Mouse (Mus musculus) neural tube, embryonic 13.5 days (tissue): Measurements from ENCODE around the gene Tmbim1. TPM values are rescaled to one million over a fixed set of nuclear protein-coding genes. Genes with fewer than 3 reads are reported as not detected.

Experiments
- ATAC-seq: fragments of 200-750 bp; cut with Nextera tagmentation; 2 replicates; pipeline ENCODE4 v1.8.0; 2017; ENCODE audit warnings: low read depth, mild to moderate bottlenecking, moderate TSS enrichment, moderate library complexity
- H3K27ac ChIP-seq: fragments of 300-500 bp; sonication (generic); replicated peaks from 2 replicates; pipeline ENCODE4 v1.5.1; 2015; ENCODE audit warnings: moderate library complexity, mild to moderate bottlenecking, inconsistent platforms
- H3K27me3 ChIP-seq: fragments of 300-500 bp; sonication (generic); 2 replicates; pipeline ENCODE4 v1.6.1; 2015; ENCODE audit warnings: mild to moderate bottlenecking, inconsistent platforms
- H3K36me3 ChIP-seq: fragments of 300-500 bp; sonication (generic); 2 replicates; pipeline ENCODE4 v1.6.1; 2015; ENCODE audit warnings: mild to moderate bottlenecking, inconsistent platforms
- H3K4me1 ChIP-seq: fragments of 300-500 bp; sonication (generic); replicated peaks from 2 replicates; pipeline ENCODE4 v1.6.1; 2015; ENCODE audit warnings: inconsistent platforms
- H3K4me2 ChIP-seq: fragments of 300-500 bp; sonication (generic); 2 replicates; pipeline ENCODE4 v1.6.1; 2015; ENCODE audit warnings: inconsistent platforms, mild to moderate bottlenecking, moderate library complexity
- H3K4me3 ChIP-seq: fragments of 300-500 bp; sonication (generic); 2 replicates; pipeline ENCODE4 v1.5.1; 2015; ENCODE audit warnings: mild to moderate bottlenecking, inconsistent platforms
- H3K9ac ChIP-seq: fragments of 300-500 bp; sonication (generic); 2 replicates; pipeline ENCODE4 v1.6.1; 2015; ENCODE audit warnings: moderate library complexity, mild to moderate bottlenecking, inconsistent platforms
- H3K9me3 ChIP-seq: fragments of 300-500 bp; sonication (generic); 2 replicates; pipeline ENCODE4 v1.6.1; 2016; ENCODE audit warnings: inconsistent platforms
- WGBS: fragments of 180-500 bp; shearing (Covaris S2); methylation state at CpG from one replicate; pipeline ENCODE4 v1.1.7; 2015; 5-methylcytosine and 5-hydroxymethylcytosine counted together
- polyA plus RNA-seq: library from polyadenylated mRNA; unstranded; fragments of >200 nt; fragmentation: Nextera tagmentation; extraction: Ambion mirVana; gene quantifications from 2 replicates; pipeline ENCODE4 v1.2.1, GENCODE M21; 2015

Tmbim1 gene
- polyA plus RNA-seq, 1 experiment from 2014 or later = 10.9 TPM

GRCm38 (mm10) chr1:74302229-74302628 is 3.2 kb downstream of the Tmbim1 start:
- Histone ChIP-seq H3K4me1 (peaks cover 14% of the 10 kb centered on the region), H3K36me3 (no peaks in the 10 kb centered on the region; the same call in 1 of the 2 replicates), H3K9ac (no peak overlapping the region), H3K4me3 (no peak overlapping the region), H3K4me2 (no peak overlapping the region), H3K27me3 (peaks cover 36% of the 10 kb centered on the region), H3K9me3 (no peaks in the 10 kb centered on the region), H3K27ac (no peak overlapping the region)
- no peak for ATAC-seq
- 88% methylated on average over 7 of the region's 7 CpGs for WGBS

GRCm38 (mm10) chr1:74300347-74301110 is 4.9 kb downstream of the Tmbim1 start:
- H3K27me3 ChIP-seq = peaks cover 36% of the 10 kb centered on the region
- H3K36me3 ChIP-seq = peaks cover 8% of the 10 kb centered on the region; the same call in 1 of the 2 replicates
- H3K9me3 ChIP-seq = no peaks in the 10 kb centered on the region
- H3K27ac ChIP-seq = no peak overlapping the region
- H3K4me2 ChIP-seq = no peak overlapping the region
- WGBS = 85% methylated on average over 6 of the region's 6 CpGs
- no peak overlapping the region for H3K4me3 ChIP-seq
- ATAC-seq = no peak
- no peak overlapping the region; the same call in 1 of the 2 replicates for H3K9ac ChIP-seq
- H3K4me1 ChIP-seq = peaks cover 31% of the 10 kb centered on the region

GRCm38 (mm10) chr1:74298996-74299395 is 6.4 kb downstream of the Tmbim1 start:
- no peak overlapping the region for H3K4me2 ChIP-seq
- WGBS = 78% methylated on average over 5 of the region's 5 CpGs
- no peak overlapping the region for H3K4me3 ChIP-seq
- H3K4me1 ChIP-seq = peaks cover 38% of the 10 kb centered on the region
- no peak overlapping the region for H3K9ac ChIP-seq
- H3K36me3 ChIP-seq = peaks cover 14% of the 10 kb centered on the region; the same call in 1 of the 2 replicates
- no peaks in the 10 kb centered on the region for H3K9me3 ChIP-seq
- no peak overlapping the region for H3K27ac ChIP-seq
- peaks cover 25% of the 10 kb centered on the region for H3K27me3 ChIP-seq
- ATAC-seq = no peak

- no peak for ATAC-seq
- no peak overlapping the region for H3K27ac ChIP-seq
- no peaks in the 10 kb centered on the region for H3K9me3 ChIP-seq
- WGBS = 87% methylated on average over 5 of the region's 5 CpGs
- peaks cover 17% of the 10 kb centered on the region; the same call in 1 of the 2 replicates for H3K36me3 ChIP-seq
- no peak overlapping the region for H3K4me3 ChIP-seq
- 0 out of 2 replicates have a peak overlapping the region, but pooled peaks have one; percentile 17 for H3K9ac ChIP-seq
- no peak overlapping the region for H3K4me2 ChIP-seq
- peaks cover 30% of the 10 kb centered on the region for H3K4me1 ChIP-seq
- H3K27me3 ChIP-seq = peaks cover 17% of the 10 kb centered on the region
Measured at GRCm38 (mm10) chr1:74298157-74298750, 7.2 kb downstream of the Tmbim1 start.

- peaks cover 26% of the 10 kb centered on the region; the same call in 1 of the 2 replicates for H3K36me3 ChIP-seq
- no peak overlapping the region for H3K4me2 ChIP-seq
- H3K4me1 ChIP-seq = peaks cover 30% of the 10 kb centered on the region
- no peaks in the 10 kb centered on the region for H3K9me3 ChIP-seq
- H3K4me3 ChIP-seq = no peak overlapping the region
- peaks cover 7% of the 10 kb centered on the region; the same call in 1 of the 2 replicates for H3K27me3 ChIP-seq
- WGBS = 70% methylated on average over 3 of the region's 3 CpGs
- no peak for ATAC-seq
- H3K9ac ChIP-seq = no peak overlapping the region
- peak overlapping the region; percentile 90; the same call in 1 of the 2 replicates for H3K27ac ChIP-seq
Measured at GRCm38 (mm10) chr1:74297269-74297668, 8.2 kb downstream of the Tmbim1 start.

- H3K27me3 ChIP-seq = peaks cover 1% of the 10 kb centered on the region; the same call in 1 of the 2 replicates
- no peak overlapping the region for H3K4me3 ChIP-seq
- peak overlapping the region; percentile 90 for H3K27ac ChIP-seq
- no peaks in the 10 kb centered on the region for H3K9me3 ChIP-seq
- 70% methylated on average over 6 of the region's 6 CpGs for WGBS
- peaks cover 30% of the 10 kb centered on the region for H3K4me1 ChIP-seq
- ATAC-seq = no peak
- peaks cover 34% of the 10 kb centered on the region for H3K36me3 ChIP-seq
- H3K4me2 ChIP-seq = peak overlapping the region; percentile 38; the same call in 1 of the 2 replicates
- H3K9ac ChIP-seq = peak overlapping the region; percentile 58
Measured at GRCm38 (mm10) chr1:74296477-74296876, 8.9 kb downstream of the Tmbim1 start.

- H3K4me2 ChIP-seq = peak overlapping the region; percentile 38
- peak; percentile 84 for ATAC-seq
- H3K4me3 ChIP-seq = no peak overlapping the region
- peak overlapping the region; percentile 90 for H3K27ac ChIP-seq
- peak overlapping the region; percentile 58 for H3K9ac ChIP-seq
- H3K27me3 ChIP-seq = no peaks in the 10 kb centered on the region
- WGBS = 19% methylated on average over 9 of the region's 9 CpGs
- H3K9me3 ChIP-seq = no peaks in the 10 kb centered on the region
- peaks cover 42% of the 10 kb centered on the region for H3K36me3 ChIP-seq
- peaks cover 30% of the 10 kb centered on the region for H3K4me1 ChIP-seq
Measured at GRCm38 (mm10) chr1:74295456-74296171, 9.8 kb downstream of the Tmbim1 start.

- no peak for ATAC-seq
- peak overlapping the region; percentile 38 for H3K4me2 ChIP-seq
Measured at GRCm38 (mm10) chr1:74294733-74295455, 10.5 kb downstream of the Tmbim1 start.

GRCm38 (mm10) chr1:74294090-74294643 is 11.3 kb downstream of the Tmbim1 start:
- no peak overlapping the region for H3K4me2 ChIP-seq
- WGBS = 91% methylated on average over 3 of the region's 3 CpGs

More at GRCm38 (mm10) chr1:74294733-74295455, 10.5 kb downstream of the Tmbim1 start:
- WGBS = 84% methylated on average over 6 of the region's 6 CpGs
- Histone ChIP-seq H3K9me3 (no peaks in the 10 kb centered on the region), H3K27me3 (no peaks in the 10 kb centered on the region), H3K36me3 (peaks cover 49% of the 10 kb centered on the region), H3K27ac (peak overlapping the region; percentile 90), H3K4me1 (peaks cover 30% of the 10 kb centered on the region), H3K4me3 (no peak overlapping the region), H3K9ac (peak overlapping the region; percentile 58)

GRCm38 (mm10) chr1:74293306-74293960 is 12.0 kb downstream of the Tmbim1 start:
- no peak for ATAC-seq
- H3K36me3 ChIP-seq = peaks cover 61% of the 10 kb centered on the region

More at GRCm38 (mm10) chr1:74294090-74294643, 11.3 kb downstream of the Tmbim1 start:
- ATAC-seq = no peak
- H3K4me1 ChIP-seq = peaks cover 30% of the 10 kb centered on the region
- H3K4me3 ChIP-seq = no peak overlapping the region
- H3K9ac ChIP-seq = no peak overlapping the region
- no peak overlapping the region for H3K27ac ChIP-seq
- no peaks in the 10 kb centered on the region for H3K9me3 ChIP-seq
- H3K36me3 ChIP-seq = peaks cover 53% of the 10 kb centered on the region
- no peaks in the 10 kb centered on the region for H3K27me3 ChIP-seq

More at GRCm38 (mm10) chr1:74293306-74293960, 12.0 kb downstream of the Tmbim1 start:
- no peaks in the 10 kb centered on the region for H3K27me3 ChIP-seq
- H3K4me2 ChIP-seq = no peak overlapping the region
- H3K4me1 ChIP-seq = peaks cover 30% of the 10 kb centered on the region
- H3K27ac ChIP-seq = no peak overlapping the region
- 86% methylated on average over 8 of the region's 8 CpGs for WGBS
- H3K9me3 ChIP-seq = no peaks in the 10 kb centered on the region
- H3K4me3 ChIP-seq = no peak overlapping the region
- H3K9ac ChIP-seq = no peak overlapping the region
